In genomic region chr5:41554312-41554711, GRCm38 (mm10) we compare ENCODE assay signal across 16 mouse cellular contexts.
"Had no signal": no experiment of that assay in that cellular context is flagged by ENCODE, and none has a peak within 500 bp of the region (broad histone marks: within the 10 kb centered on the region; RNA-seq: fewer than 3 reads in every experiment).

No protein-coding gene starts in this region.

- H3K4me3 ChIP-seq: neural tube, embryonic 13.5 days; neural tube, embryonic 15.5 days; stomach, embryonic 15.5 days had no signal

- DNase-seq: retina, postnatal 1 day; right cerebral cortex, adult 18-20 months; right cerebral cortex, postnatal 14 days; right cerebral cortex, postnatal 25 days; right cerebral cortex, postnatal 4 days; spleen, adult 18-20 months; thymus, adult 18-20 months; thymus, adult 2 months; thymus, postnatal 14 days; thymus, postnatal 25 days; thymus, postnatal 36 days; thymus, postnatal 4 days had no signal

- H3K27me3 ChIP-seq: neural tube, embryonic 13.5 days; neural tube, embryonic 15.5 days; stomach, embryonic 15.5 days had no signal

- H3K9me3 ChIP-seq: neural tube, embryonic 13.5 days; neural tube, embryonic 15.5 days; stomach, embryonic 15.5 days had no signal

- H3K27ac ChIP-seq: neural tube, embryonic 13.5 days; neural tube, embryonic 15.5 days; stomach, embryonic 15.5 days; stomach, postnatal 0 days had no signal

- H3K36me3 ChIP-seq: neural tube, embryonic 13.5 days; neural tube, embryonic 15.5 days; stomach, embryonic 15.5 days had no signal

- H3K9ac ChIP-seq: neural tube, embryonic 13.5 days; neural tube, embryonic 15.5 days; stomach, embryonic 15.5 days had no signal

- H3K4me2 ChIP-seq: neural tube, embryonic 13.5 days; neural tube, embryonic 15.5 days; stomach, embryonic 15.5 days had no signal

- H3K4me1 ChIP-seq: neural tube, embryonic 13.5 days; neural tube, embryonic 15.5 days; stomach, embryonic 15.5 days had no signal
